Mouse (Mus musculus) ES-E14 (cell line): ENCODE data around the gene Eif3j1.

Source experiments
- HCFC1 ChIP-seq: IDR thresholded peaks from 2 replicates; pipeline ENCODE4 v1.6.1; 2012; ENCODE audit warnings: low read length, inconsistent platforms, borderline replicate concordance; ENCODE audit not compliant: insufficient read depth
- MAFK ChIP-seq: IDR thresholded peaks from 2 replicates; pipeline ENCODE4 v1.6.1; 2014; ENCODE audit warnings: mild to moderate bottlenecking, low read depth, low read length, inconsistent platforms; ENCODE audit not compliant: insufficient read depth
- ZC3H11A ChIP-seq: IDR thresholded peaks from 2 replicates; pipeline ENCODE4 v1.6.1; 2012; ENCODE audit warnings: low read depth, mild to moderate bottlenecking, inconsistent platforms, low read length, borderline replicate concordance
- ZNF384 ChIP-seq: IDR thresholded peaks from 2 replicates; pipeline ENCODE4 v1.6.1; 2012; ENCODE audit warnings: low read depth, low read length, inconsistent platforms

DNA sequence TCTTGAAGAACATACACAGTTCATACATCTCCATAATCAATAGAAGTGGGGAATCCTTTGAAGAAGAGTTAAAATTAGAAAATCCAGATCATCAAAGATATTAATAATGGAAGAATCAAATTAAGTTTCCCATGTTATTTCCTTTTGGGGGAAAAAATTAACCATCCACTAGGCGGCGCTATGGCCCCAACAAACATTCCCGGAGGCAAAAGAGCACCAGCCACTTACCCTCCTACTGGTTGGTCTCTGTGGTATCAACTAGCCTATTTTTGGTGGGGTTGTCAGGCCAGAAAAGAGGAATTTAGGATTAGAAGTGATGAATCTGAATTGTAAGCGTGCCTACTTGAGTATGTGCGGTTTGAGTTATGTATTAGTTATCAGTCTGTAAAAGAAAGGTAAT lies 41.6 kb downstream of the Eif3j1 start:
- TF ChIP-seq MAFK = no peak
- no peak for TF ChIP-seq ZNF384
- peak; percentile 66; the same call in 1 of the 2 replicates for TF ChIP-seq ZC3H11A
- TF ChIP-seq HCFC1 = no peak
